Mouse (Mus musculus): ENCODE results near the gene Olfr1395. TPM values are rescaled to one million over a fixed set of nuclear protein-coding genes. Genes with fewer than 3 reads are reported as not detected.
"Not testable (repeated sequence)": the region's sequence is repeated elsewhere in the genome, so short reads cannot be mapped to it uniquely, and the experiment has no call there.

Gene Olfr1395
- polyA plus RNA-seq, 1 experiment: not detected

DNA sequence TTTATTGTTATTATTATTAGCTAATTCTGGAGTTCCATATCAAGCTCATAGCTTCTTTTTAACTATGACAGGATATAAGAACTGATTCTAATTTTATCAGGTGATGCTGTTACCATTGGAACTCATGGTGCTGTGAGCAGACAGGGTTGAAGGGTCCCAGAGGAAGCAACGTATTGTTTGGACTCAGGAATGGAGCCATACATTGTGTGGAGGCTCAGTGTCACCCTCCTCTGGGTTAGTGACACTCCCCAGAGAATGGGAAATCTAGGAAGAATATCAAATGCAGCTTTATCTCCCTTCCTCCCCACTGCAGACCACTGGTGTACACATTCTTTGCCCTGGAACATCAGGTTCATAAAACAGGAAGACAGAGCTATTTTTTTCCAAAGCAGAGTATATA, 41.1 kb downstream of the Olfr1395 start:
- H3K27me3 ChIP-seq (ENCODE audit: control insufficient read depth, insufficient read depth, insufficient read length): peaks cover 37% of the 10 kb centered on the region
- no peaks in the 10 kb centered on the region for H3K79me3 ChIP-seq (ENCODE audit: low read depth)
- no peak overlapping the region for H3K4me3 ChIP-seq (ENCODE audit: insufficient read depth, poor library complexity, severe bottlenecking)
- H3ac ChIP-seq (ENCODE audit: control insufficient read depth, insufficient read length, low read depth): no peak overlapping the region
- H3K79me2 ChIP-seq (ENCODE audit: control insufficient read depth, insufficient read depth): no peaks in the 10 kb centered on the region
- TF ChIP-seq FOSL1 (IDR thresholded peaks at IDR 0.05; ENCODE audit: insufficient read depth, low read length, poor library complexity, severe bottlenecking): no peak
- no peak for TF ChIP-seq MAX (IDR thresholded peaks at IDR 0.05)
- TF ChIP-seq USF1 (IDR thresholded peaks at IDR 0.05; ENCODE audit: low read depth): no peak
- no peak for TF ChIP-seq CEBPB (IDR thresholded peaks at IDR 0.05; ENCODE audit: low read depth)
- TF ChIP-seq MYOD1 (IDR thresholded peaks at IDR 0.05; ENCODE audit: control insufficient read depth, insufficient read length, low read depth): no peak
- TF ChIP-seq CTCF (IDR thresholded peaks at IDR 0.05; ENCODE audit: control insufficient read depth, insufficient read depth, insufficient read length): no peak
- TF ChIP-seq MYOG (IDR thresholded peaks at IDR 0.05; ENCODE audit: control insufficient read depth, extremely low read depth, insufficient read length): no peak
- no peaks in the 10 kb centered on the region for H3K36me3 ChIP-seq (ENCODE audit: control insufficient read depth, insufficient read depth)

DNA sequence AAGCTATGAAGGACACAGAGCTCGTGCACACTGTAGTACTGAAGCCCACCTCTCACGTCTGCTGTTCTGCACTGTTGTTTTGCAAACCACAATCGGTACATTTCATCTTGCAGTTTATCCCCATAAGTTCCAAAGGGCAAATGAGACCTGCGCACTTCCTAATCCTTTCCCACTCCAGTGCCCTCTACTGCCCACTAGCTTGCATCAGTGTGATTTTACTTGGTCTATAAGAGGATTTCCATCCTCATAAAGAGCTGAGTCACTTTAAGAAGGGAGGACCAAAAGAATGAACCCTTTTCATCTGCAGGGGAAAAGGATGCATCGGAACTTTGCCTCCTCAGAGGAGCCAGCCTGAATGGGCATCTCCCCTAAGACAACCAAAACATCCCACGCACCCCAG, 44.4 kb downstream of the Olfr1395 start:
- TF ChIP-seq MYOG (IDR thresholded peaks at IDR 0.05; ENCODE audit: control insufficient read depth, extremely low read depth, insufficient read length) (no peak), CEBPB (IDR thresholded peaks at IDR 0.05; ENCODE audit: low read depth) (no peak), USF1 (IDR thresholded peaks at IDR 0.05; ENCODE audit: low read depth) (no peak), MAX (IDR thresholded peaks at IDR 0.05) (no peak), MYOD1 (IDR thresholded peaks at IDR 0.05; ENCODE audit: control insufficient read depth, insufficient read length, low read depth) (no peak), FOSL1 (IDR thresholded peaks at IDR 0.05; ENCODE audit: insufficient read depth, low read length, poor library complexity, severe bottlenecking) (no peak), CTCF (IDR thresholded peaks at IDR 0.05; ENCODE audit: control insufficient read depth, insufficient read depth, insufficient read length) (no peak)
- Histone ChIP-seq H3ac (ENCODE audit: control insufficient read depth, insufficient read length, low read depth) (no peak overlapping the region), H3K79me3 (ENCODE audit: low read depth) (no peaks in the 10 kb centered on the region), H3K36me3 (ENCODE audit: control insufficient read depth, insufficient read depth) (no peaks in the 10 kb centered on the region), H3K27me3 (ENCODE audit: control insufficient read depth, insufficient read depth, insufficient read length) (peaks cover 25% of the 10 kb centered on the region), H3K4me3 (ENCODE audit: insufficient read depth, poor library complexity, severe bottlenecking) (no peak overlapping the region), H3K79me2 (ENCODE audit: control insufficient read depth, insufficient read depth) (no peaks in the 10 kb centered on the region)

DNA sequence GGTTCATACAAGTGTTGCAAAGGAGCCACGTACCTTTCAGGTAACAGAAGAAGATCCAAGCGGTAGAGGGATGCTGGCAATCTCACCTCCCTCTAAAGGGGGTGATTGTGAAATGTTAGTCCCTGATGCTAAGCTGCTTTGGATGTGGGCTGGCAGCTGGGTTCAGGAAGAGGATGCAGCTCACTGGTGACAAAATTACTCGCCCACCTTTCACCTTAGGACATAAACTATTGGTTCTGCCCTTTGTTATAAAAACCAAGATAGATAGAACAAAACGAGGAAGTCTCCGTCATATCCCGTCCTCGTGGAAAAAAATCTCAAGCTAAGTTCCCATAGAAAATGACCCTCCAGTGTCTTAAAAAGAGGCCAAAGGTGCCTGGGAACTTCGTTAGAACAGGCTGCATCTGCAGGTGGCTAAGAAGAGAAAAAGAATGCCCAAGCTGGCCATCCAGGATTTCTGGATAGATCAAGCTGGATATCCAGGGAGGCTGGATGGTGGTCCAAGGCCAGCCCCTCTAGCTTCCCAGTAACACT, 44.9 kb downstream of the Olfr1395 start, which contains the start of gene Btnl9:
Gene Btnl9, minus strand, starts transcription at position 205 of the 534 bp plus-strand sequence.
- no peak within 1 kb of the TSS for H3ac ChIP-seq (ENCODE audit: control insufficient read depth, insufficient read length, low read depth)
- H3K79me3 ChIP-seq (ENCODE audit: low read depth): no peaks in the 10 kb centered on the region
- H3K79me2 ChIP-seq (ENCODE audit: control insufficient read depth, insufficient read depth): no peaks in the 10 kb centered on the region
- H3K4me3 ChIP-seq (ENCODE audit: insufficient read depth, poor library complexity, severe bottlenecking): no peak within 1 kb of the TSS
- H3K36me3 ChIP-seq (ENCODE audit: control insufficient read depth, insufficient read depth): no peaks in the 10 kb centered on the region
- peaks cover 25% of the 10 kb centered on the region for H3K27me3 ChIP-seq (ENCODE audit: control insufficient read depth, insufficient read depth, insufficient read length)
- no peak for TF ChIP-seq MYOG (IDR thresholded peaks at IDR 0.05; ENCODE audit: control insufficient read depth, extremely low read depth, insufficient read length)
- no peak for TF ChIP-seq CTCF (IDR thresholded peaks at IDR 0.05; ENCODE audit: control insufficient read depth, insufficient read depth, insufficient read length)
- TF ChIP-seq MAX (IDR thresholded peaks at IDR 0.05): no peak
- no peak for TF ChIP-seq FOSL1 (IDR thresholded peaks at IDR 0.05; ENCODE audit: insufficient read depth, low read length, poor library complexity, severe bottlenecking)
- no peak for TF ChIP-seq MYOD1 (IDR thresholded peaks at IDR 0.05; ENCODE audit: control insufficient read depth, insufficient read length, low read depth)
- no peak for TF ChIP-seq CEBPB (IDR thresholded peaks at IDR 0.05; ENCODE audit: low read depth)
- TF ChIP-seq USF1 (IDR thresholded peaks at IDR 0.05; ENCODE audit: low read depth): no peak

DNA sequence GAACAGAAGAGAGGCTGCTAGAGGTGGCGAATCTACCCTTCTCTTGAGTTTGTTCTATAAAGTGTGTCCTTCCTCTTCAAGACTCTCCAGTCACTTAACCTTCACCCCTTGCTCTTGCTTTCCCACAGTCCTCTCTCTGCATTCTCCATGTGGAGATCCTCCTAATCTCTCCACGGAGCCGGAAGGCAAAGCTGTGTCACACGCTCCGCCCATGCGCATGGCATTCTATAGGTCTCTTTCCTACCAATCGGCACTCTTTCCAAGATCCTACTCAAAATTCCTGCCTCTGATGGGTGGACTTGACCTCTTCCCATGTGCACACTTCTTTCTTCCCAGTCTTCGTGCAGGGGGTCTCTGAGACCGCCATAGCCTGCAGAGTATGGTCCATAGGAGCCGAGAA, 45.6 kb downstream of the Olfr1395 start:
- H3K27me3 ChIP-seq (ENCODE audit: control insufficient read depth, insufficient read depth, insufficient read length): peaks cover 25% of the 10 kb centered on the region
- H3K36me3 ChIP-seq (ENCODE audit: control insufficient read depth, insufficient read depth): no peaks in the 10 kb centered on the region
- H3K79me2 ChIP-seq (ENCODE audit: control insufficient read depth, insufficient read depth): no peaks in the 10 kb centered on the region
- H3K79me3 ChIP-seq (ENCODE audit: low read depth): no peaks in the 10 kb centered on the region
- no peak overlapping the region for H3ac ChIP-seq (ENCODE audit: control insufficient read depth, insufficient read length, low read depth)
- H3K4me3 ChIP-seq (ENCODE audit: insufficient read depth, poor library complexity, severe bottlenecking): no peak overlapping the region
- TF ChIP-seq CEBPB (IDR thresholded peaks at IDR 0.05; ENCODE audit: low read depth) (no peak), MYOG (IDR thresholded peaks at IDR 0.05; ENCODE audit: control insufficient read depth, extremely low read depth, insufficient read length) (no peak), MYOD1 (IDR thresholded peaks at IDR 0.05; ENCODE audit: control insufficient read depth, insufficient read length, low read depth) (no peak), CTCF (IDR thresholded peaks at IDR 0.05; ENCODE audit: control insufficient read depth, insufficient read depth, insufficient read length) (no peak), USF1 (IDR thresholded peaks at IDR 0.05; ENCODE audit: low read depth) (no peak)

DNA sequence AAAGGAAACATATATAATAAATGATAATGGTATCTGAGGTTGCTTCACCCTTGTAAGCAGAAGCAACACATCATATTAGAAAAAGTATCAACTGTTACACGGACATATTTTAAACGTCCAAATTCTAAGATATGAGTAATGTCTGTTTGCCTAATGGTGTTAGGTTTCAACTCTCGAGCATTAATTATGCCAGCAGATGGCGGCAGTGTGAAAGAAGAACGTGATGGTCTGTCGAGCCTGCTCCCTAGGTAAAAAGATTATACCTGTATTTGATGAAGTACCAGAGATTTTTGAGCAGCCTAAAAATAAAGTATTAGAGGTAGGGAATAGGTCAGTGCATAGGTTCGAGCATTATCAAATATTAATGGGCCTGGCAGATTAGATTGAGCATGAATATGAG, 47.7 kb downstream of the Olfr1395 start:
- Histone ChIP-seq H3K79me3 (ENCODE audit: low read depth) (no peaks in the 10 kb centered on the region), H3ac (ENCODE audit: control insufficient read depth, insufficient read length, low read depth) (no peak overlapping the region), H3K36me3 (ENCODE audit: control insufficient read depth, insufficient read depth) (no peaks in the 10 kb centered on the region), H3K4me3 (ENCODE audit: insufficient read depth, poor library complexity, severe bottlenecking) (no peak overlapping the region), H3K79me2 (ENCODE audit: control insufficient read depth, insufficient read depth) (no peaks in the 10 kb centered on the region), H3K27me3 (ENCODE audit: control insufficient read depth, insufficient read depth, insufficient read length) (peaks cover 18% of the 10 kb centered on the region)
- TF ChIP-seq CTCF (IDR thresholded peaks at IDR 0.05; ENCODE audit: control insufficient read depth, insufficient read depth, insufficient read length) (no peak), MYOD1 (IDR thresholded peaks at IDR 0.05; ENCODE audit: control insufficient read depth, insufficient read length, low read depth) (no peak), CEBPB (IDR thresholded peaks at IDR 0.05; ENCODE audit: low read depth) (no peak)

DNA sequence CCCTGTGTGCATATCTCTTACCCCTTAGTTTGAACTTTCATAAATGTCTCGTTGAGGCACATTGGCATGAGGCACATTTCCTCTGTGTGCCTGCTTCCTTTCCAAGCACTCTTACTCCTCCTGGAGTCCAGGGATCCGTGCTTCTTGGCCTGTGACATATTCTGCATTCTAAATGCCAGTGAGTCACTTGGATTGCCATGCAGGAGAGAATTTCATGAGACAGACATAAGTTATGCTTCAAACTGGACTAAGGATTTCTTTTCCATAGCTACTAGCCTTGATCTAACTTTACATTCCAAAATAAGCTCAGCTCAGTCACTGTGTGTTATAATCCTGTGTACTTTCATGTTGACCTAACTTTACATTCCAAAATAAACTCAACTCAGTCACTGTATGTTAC, 49.0 kb downstream of the Olfr1395 start:
- Histone ChIP-seq H3K79me3 (ENCODE audit: low read depth) (no peaks in the 10 kb centered on the region), H3K36me3 (ENCODE audit: control insufficient read depth, insufficient read depth) (no peaks in the 10 kb centered on the region), H3ac (ENCODE audit: control insufficient read depth, insufficient read length, low read depth) (no peak overlapping the region), H3K79me2 (ENCODE audit: control insufficient read depth, insufficient read depth) (no peaks in the 10 kb centered on the region), H3K4me3 (ENCODE audit: insufficient read depth, poor library complexity, severe bottlenecking) (no peak overlapping the region), H3K27me3 (ENCODE audit: control insufficient read depth, insufficient read depth, insufficient read length) (peaks cover 14% of the 10 kb centered on the region)
- TF ChIP-seq CEBPB (IDR thresholded peaks at IDR 0.05; ENCODE audit: low read depth): no peak

DNA sequence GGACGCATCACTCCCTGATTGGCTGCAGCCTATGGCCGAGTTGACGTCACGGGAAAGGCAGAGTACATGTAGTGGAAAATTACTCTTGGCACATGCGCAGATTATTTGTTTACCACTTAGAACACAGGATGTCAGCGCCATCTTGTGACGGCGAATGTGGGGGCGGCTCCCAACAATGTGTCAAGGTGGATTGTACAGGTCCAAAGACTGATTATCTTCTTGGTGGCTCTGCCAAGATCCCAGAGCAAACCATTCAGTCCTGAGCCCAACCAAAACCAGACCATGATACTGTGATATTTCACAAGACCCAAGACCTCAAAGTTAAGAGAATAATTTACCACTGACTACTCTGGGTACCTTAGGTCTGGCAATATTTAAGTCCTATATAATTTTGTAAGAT, 52.7 kb downstream of the Olfr1395 start:
- not testable (repeated sequence) for H3K4me3 ChIP-seq (ENCODE audit: insufficient read depth, poor library complexity, severe bottlenecking); H3K36me3 ChIP-seq (ENCODE audit: control insufficient read depth, insufficient read depth); H3K79me2 ChIP-seq (ENCODE audit: control insufficient read depth, insufficient read depth); H3K79me3 ChIP-seq (ENCODE audit: low read depth); H3ac ChIP-seq (ENCODE audit: control insufficient read depth, insufficient read length, low read depth); H3K27me3 ChIP-seq (ENCODE audit: control insufficient read depth, insufficient read depth, insufficient read length)

All from C2C12 (cell line).